Mouse (Mus musculus) C3H10T1/2 (cell line): ENCODE measurements around the gene Krt72. TPM values are rescaled to one million over a fixed set of nuclear protein-coding genes. Genes with fewer than 3 reads are reported as not detected.

Source experiments
- polyA plus RNA-seq, 2 experiments: library from polyadenylated mRNA; unstranded; fragments of >200 nt; fragmentation: generic; extraction: Trizol; gene quantifications; one replicate each; pipeline ENCODE4 v1.2.1; 2012; ENCODE audit warnings: missing spikeins in 2 of 2

Krt72 gene
- polyA plus RNA-seq = not detected

GRCm38 (mm10) chr15:101786360-101786759 lies at the start of gene Krt72:
Gene Krt72 (minus strand): TSS chr15:101786460.

GRCm38 (mm10) chr15:101817875-101818274 lies 31.6 kb upstream of the Krt72 start, which contains the start of gene Krt2:
Gene Krt2 (minus strand): TSS chr15:101818169.

GRCm38 (mm10) chr15:101802296-101802835 lies 16.1 kb upstream of the Krt72 start, which contains the start of gene Krt73:
Gene Krt73 (minus strand): TSS chr15:101802346.

GRCm38 (mm10) chr15:101742711-101743110 lies 43.5 kb downstream of the Krt72 start, which contains the start of gene Krt71:
Gene Krt71 (minus strand): TSS chr15:101743109.

Other genes starting within 250 kb of the Krt72 start
- gene Krt82, start 235.8 kb downstream of the Krt72 start, polyA plus RNA-seq = not detected
- not detected for gene Krt90, start 223.5 kb downstream of the Krt72 start, polyA plus RNA-seq
- gene Krt75, start 212.6 kb downstream of the Krt72 start, polyA plus RNA-seq = not detected
- not detected for gene Gm5414, start 158.3 kb downstream of the Krt72 start, polyA plus RNA-seq
- gene Gm5478, start 139.1 kb downstream of the Krt72 start, polyA plus RNA-seq = not detected
- not detected for gene Krt6b, start 106.2 kb downstream of the Krt72 start, polyA plus RNA-seq
- not detected for gene Krt6a, start 92.2 kb downstream of the Krt72 start, polyA plus RNA-seq
- under 1 TPM in 1 of 2 experiments, not detected in 1; 0.05 TPM for gene Krt5, start 73.6 kb downstream of the Krt72 start, polyA plus RNA-seq
- gene Krt71, start 43.4 kb downstream of the Krt72 start, polyA plus RNA-seq = not detected
- gene Krt73, start 15.9 kb upstream of the Krt72 start, polyA plus RNA-seq = not detected
- gene Krt2, start 31.7 kb upstream of the Krt72 start, polyA plus RNA-seq = not detected
- not detected for gene Krt1, start 64.3 kb upstream of the Krt72 start, polyA plus RNA-seq
- gene Krt77, start 83.2 kb upstream of the Krt72 start, polyA plus RNA-seq = not detected
- under 1 TPM in 1 of 2 experiments, not detected in 1; 0.01 TPM for gene Krt76, start 106.5 kb upstream of the Krt72 start, polyA plus RNA-seq
- gene Krt4, start 138.3 kb upstream of the Krt72 start, polyA plus RNA-seq = not detected
- not detected for gene Krt79, start 153.9 kb upstream of the Krt72 start, polyA plus RNA-seq
- gene Krt78, start 167.8 kb upstream of the Krt72 start, polyA plus RNA-seq = under 1 TPM; 0.01 to 0.05 TPM
- under 1 TPM; 0.39 to 0.44 TPM for gene Krt8, start 218.0 kb upstream of the Krt72 start, polyA plus RNA-seq
- under 1 TPM in 1 of 2 experiments, not detected in 1; 0.02 TPM for gene Krt18, start 241.7 kb upstream of the Krt72 start, polyA plus RNA-seq